Mouse (Mus musculus) embryonic facial prominence, embryonic 14.5 days (tissue): ENCODE results near the gene Fbxw15. TPM values are rescaled to one million over a fixed set of nuclear protein-coding genes. Genes with fewer than 3 reads are reported as not detected.

Experiments used
- ATAC-seq: fragments of 200-750 bp; cut with Nextera tagmentation; 2 replicates; pipeline ENCODE4 v1.8.0; 2017; ENCODE audit warnings: low read depth, moderate number of reproducible peaks, moderate TSS enrichment
- DNase-seq: peaks from one replicate; pipeline ENCODE4 v3.0.0-alpha.2; 2015; ENCODE audit warnings: low spot score
- H3K27ac ChIP-seq: fragments of 300-500 bp; sonication (generic); replicated peaks from 2 replicates; pipeline ENCODE4 v1.5.1; 2014; ENCODE audit warnings: low read depth, mild to moderate bottlenecking, low read length, moderate library complexity
- H3K27me3 ChIP-seq: fragments of 300-500 bp; sonication (generic); replicated peaks from 2 replicates; pipeline ENCODE4 v1.6.1; 2014; ENCODE audit warnings: low read length; ENCODE audit not compliant: control insufficient read depth, insufficient read depth
- H3K36me3 ChIP-seq: fragments of 300-500 bp; sonication (generic); 2 replicates; pipeline ENCODE4 v1.6.1; 2014; ENCODE audit warnings: low read length, mixed read lengths; ENCODE audit not compliant: control insufficient read depth, insufficient read depth
- H3K4me1 ChIP-seq: fragments of 300-500 bp; sonication (generic); 2 replicates; pipeline ENCODE4 v1.6.1; 2014; ENCODE audit warnings: antibody characterized with exemption, low read length; ENCODE audit not compliant: control insufficient read depth, insufficient read depth
- H3K4me2 ChIP-seq: fragments of 300-500 bp; sonication (generic); 2 replicates; pipeline ENCODE4 v1.6.1; 2014; ENCODE audit warnings: low read depth, mild to moderate bottlenecking, low read length, moderate library complexity, mixed read lengths
- H3K4me3 ChIP-seq: fragments of 300-500 bp; sonication (generic); 2 replicates; pipeline ENCODE4 v1.5.1; 2014; ENCODE audit warnings: low read depth, mild to moderate bottlenecking, low read length
- H3K9ac ChIP-seq: fragments of 300-500 bp; sonication (generic); 2 replicates; pipeline ENCODE4 v1.6.1; 2014; ENCODE audit warnings: low read depth, mild to moderate bottlenecking, low read length, moderate library complexity, mixed read lengths
- H3K9me3 ChIP-seq: fragments of 300-500 bp; sonication (generic); 2 replicates; pipeline ENCODE4 v1.6.1; 2016; ENCODE audit warnings: low read length; ENCODE audit not compliant: control insufficient read depth
- WGBS: fragments of 180-500 bp; shearing (Covaris S2); extraction: QIAGEN DNeasy Blood & Tissue Kit; methylation state at CpG from one replicate; pipeline ENCODE4 v1.1.7; 2014; 5-methylcytosine and 5-hydroxymethylcytosine counted together
- polyA plus RNA-seq: library from polyadenylated mRNA; unstranded; fragments of >200 nt; fragmentation: Nextera tagmentation; extraction: Ambion mirVana; gene quantifications from 2 replicates; pipeline ENCODE4 v1.2.1, GENCODE M21; 2014

Fbxw15 gene
- polyA plus RNA-seq, 1 experiment from 2014 or later: not detected

GRCm38 (mm10) chr9:109523385-109524064 is 44.5 kb downstream of the Fbxw15 start:
- DNase-seq (no peak), ATAC-seq (no peak)
- Histone ChIP-seq H3K36me3 (no peaks in the 10 kb centered on the region), H3K27me3 (no peaks in the 10 kb centered on the region), H3K9me3 (no peaks in the 10 kb centered on the region), H3K4me3 (no peak overlapping the region), H3K9ac (no peak overlapping the region), H3K4me1 (no peaks in the 10 kb centered on the region), H3K4me2 (no peak overlapping the region), H3K27ac (no peak overlapping the region)
- 77% methylated on average over 5 of the region's 5 CpGs for WGBS

Other genes starting within 250 kb of the Fbxw15 start
- gene Fbxw28, start 228.6 kb downstream of the Fbxw15 start, polyA plus RNA-seq: not detected in 2 replicates
- not detected in 2 replicates for gene Fbxw22, start 164.0 kb downstream of the Fbxw15 start, polyA plus RNA-seq
- gene Fbxw16, start 119.1 kb downstream of the Fbxw15 start, polyA plus RNA-seq: not detected in 2 replicates
- gene Fbxw19, start 72.4 kb downstream of the Fbxw15 start, polyA plus RNA-seq: not detected in 2 replicates
- gene Fbxw24, start 57.8 kb upstream of the Fbxw15 start, polyA plus RNA-seq: 0.11 TPM in 1 of 2 replicates, not detected in the other
- gene Fbxw25, start 96.4 kb upstream of the Fbxw15 start, polyA plus RNA-seq: not detected in 2 replicates
- gene Fbxw18, start 134.4 kb upstream of the Fbxw15 start, polyA plus RNA-seq: not detected in 2 replicates
- gene Fbxw26, start 177.8 kb upstream of the Fbxw15 start, polyA plus RNA-seq: 0.21 TPM in 1 of 2 replicates, not detected in the other
- gene Fbxw27, start 222.4 kb upstream of the Fbxw15 start, polyA plus RNA-seq: not detected in 2 replicates
- gene Spink8, start 244.0 kb upstream of the Fbxw15 start, polyA plus RNA-seq: 0.29 and 1.7 TPM in 2 replicates